Mouse (Mus musculus) spleen, adult 18-20 months (tissue): ENCODE results near the gene Myo1d.

Experiments
- DNase-seq, 2 experiments: peaks; one replicate each; pipeline ENCODE4 v3.0.0; 2022; ENCODE audit warnings: mixed read lengths in 2 of 2

The Myo1d gene

GRCm38 (mm10) chr11:80532966-80533365 lies 246.9 kb downstream of the Myo1d start:
- DNase-seq: no peak

DNA sequence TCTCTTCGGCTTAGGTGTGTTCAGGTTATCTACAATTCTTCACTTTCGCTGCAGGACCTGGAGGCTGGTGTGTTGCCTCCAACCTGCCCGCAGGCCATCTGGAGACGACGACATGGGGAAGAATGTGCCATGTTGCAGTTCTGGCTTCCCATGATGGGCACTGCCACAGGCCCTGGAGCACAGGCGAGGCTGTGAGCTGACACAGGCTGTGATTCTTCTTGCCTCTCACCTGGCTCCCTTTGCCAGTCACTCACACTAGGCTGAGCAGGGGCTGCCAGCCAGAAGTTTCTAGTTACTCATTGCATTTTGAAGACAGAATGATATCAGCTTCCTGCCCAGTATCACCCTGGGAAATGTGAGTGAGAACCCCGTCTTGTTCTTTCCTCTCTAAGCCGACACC lies 250.7 kb downstream of the Myo1d start:
- DNase-seq: no peak

DNA sequence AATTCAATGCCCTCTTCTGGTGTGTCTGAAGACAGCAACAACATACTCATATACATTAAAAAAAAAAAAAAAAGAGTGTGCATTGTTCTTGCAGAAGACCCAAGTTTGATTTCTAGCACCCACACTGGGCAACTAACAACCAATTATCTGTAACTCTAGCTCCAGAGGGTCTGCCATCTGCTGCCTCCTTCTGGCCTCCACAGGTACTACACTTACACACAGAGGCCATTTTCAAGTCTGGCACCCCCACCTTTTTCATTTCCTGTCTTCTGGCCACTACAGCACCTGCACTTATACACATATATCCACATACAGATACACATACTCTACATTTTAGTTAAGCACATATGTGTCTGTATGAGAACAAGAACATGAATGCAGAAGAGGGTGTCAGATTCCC lies 252.1 kb downstream of the Myo1d start:
- no peak for DNase-seq

DNA sequence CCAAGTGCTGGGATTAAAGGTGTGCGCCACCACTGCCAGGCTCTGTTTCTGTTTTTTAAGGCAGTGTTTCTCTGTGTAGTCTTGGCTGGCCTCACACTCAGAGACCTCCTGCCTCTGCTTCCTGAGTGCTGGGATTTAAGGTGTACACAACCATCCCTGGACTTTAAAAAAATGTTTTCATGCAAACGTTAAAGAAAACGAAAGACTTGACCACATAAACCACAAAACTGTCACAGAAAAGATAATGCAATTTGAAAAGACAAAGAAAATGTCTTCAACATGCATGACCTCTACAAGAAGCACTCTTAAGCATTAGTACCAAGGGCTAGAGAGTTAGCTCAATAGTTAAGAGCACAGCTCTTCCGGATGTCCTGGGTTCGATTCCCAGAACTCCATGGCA lies 255.6 kb downstream of the Myo1d start:
- no peak for DNase-seq

GRCm38 (mm10) chr11:80523410-80523809 lies 256.4 kb downstream of the Myo1d start:
- DNase-seq: no peak

GRCm38 (mm10) chr11:80522852-80523251 lies 257.0 kb downstream of the Myo1d start:
- no peak for DNase-seq

- no peak for DNase-seq
Measured at GRCm38 (mm10) chr11:80521148-80521547, 258.7 kb downstream of the Myo1d start.

- no peak for DNase-seq
Measured at GRCm38 (mm10) chr11:80518421-80519367, 261.1 kb downstream of the Myo1d start.

GRCm38 (mm10) chr11:80515895-80516294 lies 263.9 kb downstream of the Myo1d start:
- no peak for DNase-seq

DNA sequence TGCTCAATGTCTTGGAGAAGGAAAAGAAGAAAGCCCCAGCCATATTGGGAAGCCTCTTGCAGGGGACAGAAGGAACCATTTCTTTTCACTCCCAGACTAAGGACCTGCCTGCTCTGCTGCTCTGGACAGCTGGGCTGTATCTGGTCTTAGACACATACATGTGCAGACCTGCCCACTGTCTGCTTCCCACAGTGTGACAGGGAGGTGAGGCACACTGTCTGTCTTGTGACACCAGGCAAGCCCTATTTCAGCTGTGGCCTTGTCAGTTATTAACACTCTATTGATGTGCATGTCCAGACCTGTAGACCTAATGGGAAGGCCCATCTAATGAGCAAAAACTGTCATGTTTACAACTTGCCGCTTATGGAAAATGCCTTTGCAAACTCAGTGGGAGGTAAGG lies 264.5 kb downstream of the Myo1d start:
- DNase-seq: no peak

DNA sequence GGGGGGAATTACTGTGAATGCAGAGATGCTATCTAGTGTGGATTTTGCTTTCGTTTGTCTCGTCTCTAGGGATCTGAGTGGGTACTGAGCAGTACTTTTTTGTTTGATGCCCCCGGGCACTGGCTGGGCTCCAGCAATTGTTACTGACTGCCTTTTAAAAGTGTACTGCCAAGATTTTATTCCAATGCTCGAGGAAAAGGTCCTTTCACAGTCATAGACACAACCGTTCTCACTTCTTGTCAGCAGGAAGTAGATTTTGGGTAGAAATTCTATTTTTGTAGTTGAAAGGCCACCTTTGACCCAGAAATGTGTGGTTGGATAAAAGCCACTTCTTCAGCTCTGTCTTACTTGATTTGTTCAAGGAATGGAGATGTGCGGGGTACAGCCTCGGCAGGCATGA lies 266.0 kb downstream of the Myo1d start:
- no peak for DNase-seq

DNA sequence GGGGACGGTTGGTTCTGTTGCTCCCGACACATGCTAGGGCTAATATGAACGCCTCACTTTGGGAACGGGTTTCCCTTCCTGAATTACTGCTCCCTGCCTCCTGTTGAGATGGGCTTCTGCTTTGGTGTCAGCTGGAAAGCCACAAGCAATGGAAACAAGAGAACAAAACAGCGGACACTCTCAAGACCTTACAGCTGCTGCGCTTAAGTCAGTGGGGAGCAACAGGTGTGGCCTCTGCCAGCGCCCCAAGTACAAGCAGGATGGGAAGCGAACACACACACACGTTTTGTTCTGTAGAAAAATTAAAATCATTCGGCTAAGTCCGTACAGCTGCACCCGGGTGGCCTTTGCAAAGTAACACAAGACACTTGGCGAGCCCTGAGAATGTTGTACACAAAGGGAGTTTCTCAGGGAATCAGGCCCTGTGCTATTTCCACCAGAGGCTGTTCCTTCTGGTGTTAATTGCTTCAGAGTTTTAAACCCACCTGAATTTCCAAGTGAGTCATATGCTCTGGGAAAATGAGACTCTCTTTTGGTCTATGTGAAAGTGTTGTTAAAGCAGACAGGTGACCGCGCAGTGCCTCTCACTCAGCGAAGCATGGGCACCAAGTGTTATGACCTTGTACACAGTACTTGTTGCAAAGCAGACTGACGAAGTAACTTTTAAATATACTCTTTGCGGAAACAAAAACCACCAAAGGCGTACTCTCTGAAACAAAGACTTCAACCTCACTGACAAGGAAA lies 267.3 kb downstream of the Myo1d start:
- no peak for DNase-seq

DNA sequence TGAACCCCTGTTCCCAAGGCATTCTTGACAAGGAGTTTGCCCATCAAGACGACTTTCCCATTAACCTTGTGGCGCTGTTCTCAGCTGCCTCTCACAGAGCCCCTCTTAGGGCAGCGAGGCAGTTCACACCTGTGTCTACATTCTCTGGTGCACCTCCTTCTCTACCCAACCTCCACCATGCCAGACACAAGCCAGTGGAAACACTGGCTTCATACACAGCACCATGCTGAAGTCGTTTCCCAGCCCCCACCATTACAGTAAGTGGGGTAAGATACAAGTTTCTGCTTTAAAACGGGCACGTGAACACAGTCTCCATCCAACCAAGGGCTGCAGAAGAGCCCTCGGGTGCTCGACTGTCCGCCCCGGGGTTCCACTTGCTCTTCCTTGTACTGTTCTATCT lies 269.7 kb downstream of the Myo1d start:
- DNase-seq: no peak

- DNase-seq: no peak
Measured at GRCm38 (mm10) chr11:80509176-80509506, 270.7 kb downstream of the Myo1d start.

DNA sequence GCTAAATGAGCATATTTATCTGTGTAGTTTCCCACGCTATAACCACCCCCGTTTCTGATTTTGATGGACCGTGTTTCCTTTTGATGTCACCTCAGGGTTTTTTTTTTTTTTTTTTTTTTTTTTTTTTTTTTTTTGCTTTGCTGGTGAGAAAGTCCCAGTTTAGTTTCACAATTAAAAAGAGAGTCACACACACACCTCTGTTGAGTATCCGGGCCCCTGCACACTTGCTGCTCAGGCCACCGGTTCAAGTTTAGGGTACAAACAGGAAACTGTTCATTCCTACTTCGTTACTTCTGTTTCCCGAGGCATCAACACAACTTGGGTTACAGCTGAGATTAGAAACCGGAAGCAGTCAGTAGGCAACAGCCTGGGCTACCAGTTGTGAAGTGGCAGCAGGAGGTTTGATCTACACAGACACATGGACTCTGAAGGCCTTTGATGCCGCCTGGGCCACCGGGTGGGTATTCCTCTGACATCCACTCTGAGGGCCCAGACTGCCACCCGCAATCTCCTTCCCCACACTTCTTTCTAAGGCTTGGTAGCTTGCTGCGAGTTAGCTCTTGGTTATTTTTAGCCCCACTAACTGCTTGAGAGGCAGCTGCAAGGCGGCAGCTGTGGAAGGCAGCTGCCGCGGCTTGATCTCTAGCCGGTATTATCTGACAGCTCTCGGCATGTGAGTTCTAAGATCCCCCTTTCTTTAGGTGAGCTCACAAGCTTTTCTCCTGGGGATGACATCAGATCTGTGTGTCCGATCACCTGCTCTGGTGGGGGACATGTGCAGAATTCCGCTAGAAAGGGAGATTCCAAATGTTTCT lies 271.3 kb downstream of the Myo1d start:
- DNase-seq: peak; percentile 67 to 68

- no peak for DNase-seq
Measured at GRCm38 (mm10) chr11:80507791-80508190, 272.0 kb downstream of the Myo1d start.

DNA sequence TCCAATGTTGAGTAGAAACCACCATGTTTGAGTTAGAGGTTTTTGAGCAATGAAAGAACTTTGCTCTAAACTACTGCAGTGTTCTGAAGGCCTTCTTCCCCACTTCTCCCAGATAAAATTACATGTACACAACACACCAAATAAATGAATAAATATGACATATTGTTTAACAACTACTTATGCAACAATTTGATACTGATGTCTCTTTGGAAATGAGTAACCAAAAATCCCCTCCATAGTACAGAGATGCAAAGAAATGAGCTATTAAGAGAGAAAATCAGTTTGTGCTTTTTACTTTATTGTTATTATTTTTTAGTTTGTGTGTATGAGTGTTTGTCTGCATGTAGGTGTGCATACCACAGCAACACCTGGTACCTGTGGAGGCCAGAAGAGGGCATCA lies 273.3 kb downstream of the Myo1d start:
- no peak for DNase-seq

DNA sequence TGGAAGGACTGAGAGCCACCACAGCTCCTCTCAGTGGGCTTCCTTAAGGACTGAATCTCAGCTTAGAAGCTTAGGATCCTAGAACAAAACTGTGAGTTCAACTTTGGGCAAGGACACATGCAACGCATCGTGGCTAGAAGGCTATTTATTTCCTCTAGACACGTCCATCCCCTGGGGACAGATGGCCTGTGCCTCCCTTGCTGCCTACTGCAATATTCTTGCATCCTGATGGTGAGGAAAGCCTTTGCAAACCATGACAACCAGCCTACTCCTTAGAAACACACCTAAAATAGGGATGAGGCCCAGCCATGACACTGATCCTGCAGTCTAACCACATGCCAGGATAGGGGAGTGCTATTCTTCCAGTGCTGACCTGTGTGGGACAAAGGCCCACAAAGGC lies 274.2 kb downstream of the Myo1d start:
- DNase-seq: no peak

GRCm38 (mm10) chr11:80504519-80505385 lies 275.1 kb downstream of the Myo1d start:
- DNase-seq: no peak

GRCm38 (mm10) chr11:80503726-80504452 lies 275.9 kb downstream of the Myo1d start:
- no peak for DNase-seq

DNA sequence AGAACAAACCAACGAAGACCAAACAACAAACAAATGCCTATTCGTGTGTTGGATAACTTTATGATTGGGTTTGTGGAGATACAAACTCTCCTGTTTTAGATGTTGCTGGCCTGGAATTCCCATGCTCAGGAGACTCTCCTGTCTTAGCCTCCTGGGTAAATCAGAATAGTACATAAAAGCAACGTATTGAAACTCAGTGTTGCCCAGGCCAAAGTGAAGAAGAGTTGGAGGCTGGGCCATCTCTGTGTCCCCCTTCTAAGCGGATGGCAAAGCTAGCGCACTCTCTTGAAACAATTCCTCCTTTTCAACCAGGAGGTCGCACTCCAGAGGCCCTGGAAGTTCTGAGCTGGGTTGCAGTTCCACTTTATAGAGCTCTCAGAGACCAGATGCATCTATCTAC lies 276.5 kb downstream of the Myo1d start:
- no peak for DNase-seq

DNA sequence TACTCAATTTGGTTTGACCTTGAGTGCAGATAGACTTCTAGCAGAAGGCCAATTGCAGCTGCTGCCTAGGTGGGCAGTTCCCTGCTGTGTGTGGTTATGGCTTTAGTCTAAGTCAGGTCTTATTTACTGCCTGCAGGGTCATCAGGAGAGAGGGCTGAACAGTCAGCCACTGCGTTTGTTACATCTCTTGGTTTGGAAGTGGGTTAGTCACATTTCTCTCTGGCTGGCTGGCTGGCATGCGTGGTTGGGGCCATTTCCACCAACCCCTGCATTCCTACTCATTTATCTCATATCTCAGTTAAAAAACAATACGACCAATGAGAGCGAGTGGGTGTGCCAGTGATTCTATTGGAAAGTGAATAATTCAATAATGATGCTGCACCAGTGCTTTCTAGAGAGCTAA lies 280.3 kb downstream of the Myo1d start:
- DNase-seq: no peak
